Mouse (Mus musculus): ENCODE measurements around the gene Pgp.

DNA sequence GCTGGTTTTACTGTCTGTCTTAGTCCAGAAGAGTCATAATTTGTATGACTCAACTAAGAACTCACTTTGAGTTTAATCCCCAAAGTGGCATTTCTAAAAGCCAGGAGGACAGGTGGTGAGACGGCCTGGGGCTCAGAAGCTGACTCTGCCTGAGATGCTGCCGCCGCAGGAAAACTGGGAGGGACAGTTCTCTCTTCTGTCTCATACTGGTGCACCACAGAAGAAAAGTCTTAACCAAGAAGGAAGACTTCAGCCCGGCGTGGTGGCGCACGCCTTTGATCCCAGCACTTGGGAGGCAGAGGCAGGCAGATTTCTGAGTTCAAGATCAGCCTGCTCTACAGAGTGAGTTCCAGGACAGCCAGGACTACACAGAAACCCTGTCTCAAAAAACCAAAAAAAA, 44.3 kb upstream of the Pgp start:
- TF ChIP-seq CTCF (IDR thresholded peaks at IDR 0.05; ENCODE audit: extremely low read depth, insufficient read depth, low read length) (no peak), POLR2A (IDR thresholded peaks at IDR 0.05; ENCODE audit: extremely low read depth, insufficient read depth, low read length) (no peak)

All from cortical plate, adult 2 months (tissue).